Mouse (Mus musculus): ENCODE measurements around the gene Exoc3l4. TPM values are rescaled to one million over a fixed set of nuclear protein-coding genes. Genes with fewer than 3 reads are reported as not detected.

Exoc3l4 gene
- polyA plus RNA-seq, 1 experiment from 2014 or later = 18.2 TPM

DNA sequence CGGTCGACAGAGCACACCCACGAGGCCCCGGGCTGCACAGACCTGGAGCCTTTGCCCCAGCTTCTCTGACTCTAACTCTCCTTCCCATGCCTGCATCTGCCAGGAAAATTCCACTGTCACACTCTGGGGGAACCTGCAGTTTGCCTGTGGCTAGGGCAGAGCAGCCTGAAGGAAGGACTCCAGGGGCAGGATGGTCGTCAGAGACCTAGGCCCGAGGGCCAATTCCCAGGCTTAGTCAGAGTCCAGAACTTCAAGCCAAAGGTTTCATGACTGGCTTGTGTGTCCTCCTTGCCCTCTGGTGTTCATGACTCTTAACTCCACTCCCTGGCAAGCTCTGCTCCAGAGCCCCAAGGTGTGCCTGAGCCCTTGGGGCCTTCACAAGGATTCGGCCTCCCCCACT lies 51.4 kb downstream of the Exoc3l4 start:
- Histone ChIP-seq H3K4me2 (no peak overlapping the region), H3K27ac (no peak overlapping the region), H3K9ac (no peak overlapping the region), H3K4me3 (no peak overlapping the region), H3K9me3 (replicated peaks) (no peaks in the 10 kb centered on the region), H3K36me3 (no peaks in the 10 kb centered on the region), H3K27me3 (replicated peaks) (peaks cover 52% of the 10 kb centered on the region), H3K4me1 (0 out of 2 replicates have a peak, but pooled peaks cover 3% of the 10 kb centered on the region)
- 67% methylated on average over 7 of the region's 7 CpGs for WGBS (ENCODE audit: insufficient replicate concordance)
- ATAC-seq = no peak

GRCm38 (mm10) chr12:111469507-111469906 lies 52.7 kb downstream of the Exoc3l4 start:
- H3K4me1 ChIP-seq = 0 out of 2 replicates have a peak, but pooled peaks cover 3% of the 10 kb centered on the region
- no peaks in the 10 kb centered on the region for H3K9me3 ChIP-seq (replicated peaks)
- ATAC-seq = peak; percentile 64; the same call in 1 of the 2 replicates
- no peak overlapping the region for H3K4me2 ChIP-seq
- 4% methylated on average over 8 of the region's 8 CpGs for WGBS (ENCODE audit: insufficient replicate concordance)
- no peak overlapping the region for H3K4me3 ChIP-seq
- peaks cover 57% of the 10 kb centered on the region for H3K27me3 ChIP-seq (replicated peaks)
- H3K36me3 ChIP-seq = no peaks in the 10 kb centered on the region
- H3K27ac ChIP-seq = no peak overlapping the region
- H3K9ac ChIP-seq = no peak overlapping the region

- Histone ChIP-seq H3K36me3 (no peaks in the 10 kb centered on the region), H3K4me2 (no peak overlapping the region), H3K9ac (no peak overlapping the region), H3K4me1 (0 out of 2 replicates have a peak, but pooled peaks cover 3% of the 10 kb centered on the region), H3K9me3 (replicated peaks) (no peaks in the 10 kb centered on the region), H3K27ac (no peak overlapping the region), H3K27me3 (replicated peaks) (peaks cover 49% of the 10 kb centered on the region), H3K4me3 (no peak overlapping the region)
- WGBS (ENCODE audit: insufficient replicate concordance) = 41% methylated on average over 1 of the region's 1 CpGs
- no peak for ATAC-seq
Measured at GRCm38 (mm10) chr12:111471119-111471518, 54.3 kb downstream of the Exoc3l4 start.

DNA sequence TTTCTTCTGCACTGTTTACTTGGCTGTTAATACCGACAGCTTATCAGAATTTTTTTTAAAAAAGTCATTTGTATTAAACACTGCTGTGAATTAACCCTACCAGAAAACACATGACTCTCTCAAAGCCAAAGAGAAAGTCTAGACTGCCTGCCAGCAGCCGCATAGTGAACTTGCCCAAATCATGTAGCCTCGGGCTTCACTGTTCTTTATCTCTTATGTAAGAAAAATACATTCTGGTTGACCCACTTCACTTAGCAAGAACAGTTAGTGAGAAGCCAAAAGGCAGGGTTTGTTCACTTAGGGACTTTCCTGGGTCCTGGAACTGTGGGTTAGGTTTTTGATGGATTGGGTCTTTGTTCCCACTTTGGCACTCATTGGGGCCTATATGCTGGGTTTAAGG lies 54.9 kb downstream of the Exoc3l4 start:
- ATAC-seq = no peak
- no peaks in the 10 kb centered on the region for H3K9me3 ChIP-seq (replicated peaks)
- peaks cover 52% of the 10 kb centered on the region for H3K27me3 ChIP-seq (replicated peaks)
- 61% methylated on average over 3 of the region's 3 CpGs for WGBS (ENCODE audit: insufficient replicate concordance)
- H3K4me3 ChIP-seq = no peak overlapping the region
- 0 out of 2 replicates have a peak, but pooled peaks cover 3% of the 10 kb centered on the region for H3K4me1 ChIP-seq
- H3K9ac ChIP-seq = no peak overlapping the region
- H3K4me2 ChIP-seq = no peak overlapping the region
- no peak overlapping the region for H3K27ac ChIP-seq
- H3K36me3 ChIP-seq = no peaks in the 10 kb centered on the region

DNA sequence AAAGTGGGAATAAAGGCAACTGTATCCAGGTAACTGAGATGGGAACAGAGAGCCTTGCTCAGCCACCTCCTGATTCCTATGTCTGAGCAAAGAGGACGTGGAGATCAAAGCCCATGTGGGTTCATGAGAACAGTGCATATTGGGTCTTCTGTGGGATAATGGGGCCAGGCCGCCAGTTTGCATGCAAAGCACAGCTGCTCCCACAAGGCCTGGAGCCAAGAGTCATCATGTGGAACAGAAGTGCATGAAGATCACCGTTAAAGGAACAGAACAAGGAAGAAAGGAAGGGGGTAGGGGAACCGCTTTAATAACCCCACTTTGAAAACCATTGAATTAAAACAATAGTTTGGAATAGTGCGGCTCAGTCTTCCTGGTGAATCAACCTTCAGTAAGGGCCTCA lies 56.1 kb downstream of the Exoc3l4 start:
- H3K27me3 ChIP-seq (replicated peaks) = peaks cover 58% of the 10 kb centered on the region

DNA sequence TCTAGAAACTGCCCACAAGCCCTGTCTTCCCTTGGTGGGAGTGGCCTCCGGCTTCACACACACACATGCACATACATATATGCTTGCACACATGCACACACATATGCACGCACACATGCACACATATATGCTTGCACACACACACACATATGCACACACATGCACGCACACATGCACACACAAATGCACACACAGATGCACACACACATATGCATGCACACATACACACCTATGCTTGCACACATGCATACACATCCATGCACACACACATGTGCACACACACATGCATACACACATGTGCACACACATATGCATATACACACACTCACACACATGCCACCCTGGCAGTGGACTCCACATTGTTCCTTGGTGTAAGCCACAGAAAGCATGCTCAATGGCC lies 57.6 kb downstream of the Exoc3l4 start:
- WGBS (ENCODE audit: insufficient replicate concordance) = 74% methylated on average over 3 of the region's 3 CpGs
- ATAC-seq = no peak
- H3K36me3 ChIP-seq = no peaks in the 10 kb centered on the region
- H3K9ac ChIP-seq = no peak overlapping the region
- peaks cover 55% of the 10 kb centered on the region for H3K27me3 ChIP-seq (replicated peaks)
- 0 out of 2 replicates have a peak, but pooled peaks cover under 1% of the 10 kb centered on the region for H3K4me1 ChIP-seq
- H3K4me2 ChIP-seq = no peak overlapping the region
- H3K4me3 ChIP-seq = no peak overlapping the region
- H3K27ac ChIP-seq = no peak overlapping the region
- H3K9me3 ChIP-seq (replicated peaks) = no peaks in the 10 kb centered on the region

More for the DNA sequence above, 56.1 kb downstream of the Exoc3l4 start:
- no peak overlapping the region for H3K9ac ChIP-seq
- H3K27ac ChIP-seq = no peak overlapping the region
- no peak overlapping the region for H3K4me3 ChIP-seq
- H3K9me3 ChIP-seq (replicated peaks) = no peaks in the 10 kb centered on the region
- WGBS (ENCODE audit: insufficient replicate concordance) = 61% methylated on average over 5 of the region's 5 CpGs
- no peaks in the 10 kb centered on the region for H3K36me3 ChIP-seq
- no peak overlapping the region for H3K4me2 ChIP-seq
- no peak for ATAC-seq
- H3K4me1 ChIP-seq = 0 out of 2 replicates have a peak, but pooled peaks cover 3% of the 10 kb centered on the region

GRCm38 (mm10) chr12:111474893-111475643 lies 58.3 kb downstream of the Exoc3l4 start:
- H3K4me1 ChIP-seq = no peaks in the 10 kb centered on the region
- ATAC-seq = no peak
- no peak overlapping the region for H3K4me2 ChIP-seq
- H3K4me3 ChIP-seq = no peak overlapping the region
- H3K9ac ChIP-seq = no peak overlapping the region
- H3K9me3 ChIP-seq (replicated peaks) = no peaks in the 10 kb centered on the region
- H3K36me3 ChIP-seq = no peaks in the 10 kb centered on the region
- 47% methylated on average over 8 of the region's 8 CpGs for WGBS (ENCODE audit: insufficient replicate concordance)
- H3K27ac ChIP-seq = no peak overlapping the region
- H3K27me3 ChIP-seq (replicated peaks) = peaks cover 56% of the 10 kb centered on the region

GRCm38 (mm10) chr12:111478924-111479323 lies 62.1 kb downstream of the Exoc3l4 start:
- H3K27ac ChIP-seq = no peak overlapping the region
- H3K4me1 ChIP-seq = no peaks in the 10 kb centered on the region
- H3K27me3 ChIP-seq (replicated peaks) = peaks cover 73% of the 10 kb centered on the region
- H3K4me2 ChIP-seq = no peak overlapping the region
- H3K4me3 ChIP-seq = no peak overlapping the region
- H3K36me3 ChIP-seq = no peaks in the 10 kb centered on the region
- H3K9me3 ChIP-seq (replicated peaks) = no peaks in the 10 kb centered on the region
- WGBS (ENCODE audit: insufficient replicate concordance) = 61% methylated on average over 5 of the region's 5 CpGs
- no peak overlapping the region for H3K9ac ChIP-seq
- no peak for ATAC-seq

GRCm38 (mm10) chr12:111479917-111480316 lies 63.1 kb downstream of the Exoc3l4 start:
- Histone ChIP-seq H3K4me3 (no peak overlapping the region), H3K4me1 (no peaks in the 10 kb centered on the region), H3K27ac (no peak overlapping the region), H3K27me3 (replicated peaks) (peaks cover 78% of the 10 kb centered on the region), H3K4me2 (no peak overlapping the region), H3K9ac (no peak overlapping the region), H3K9me3 (replicated peaks) (no peaks in the 10 kb centered on the region), H3K36me3 (no peaks in the 10 kb centered on the region)
- ATAC-seq = no peak
- 55% methylated on average over 2 of the region's 2 CpGs for WGBS (ENCODE audit: insufficient replicate concordance)

Other genes starting within 250 kb of the Exoc3l4 start
- not detected in 2 replicates for gene 4930595D18Rik, start 232.5 kb upstream of the Exoc3l4 start, polyA plus RNA-seq (2016; fragmentation: Nextera tagmentation; extraction: Ambion mirVana)
- gene Amn, start 145.9 kb upstream of the Exoc3l4 start, polyA plus RNA-seq (2016; fragmentation: Nextera tagmentation; extraction: Ambion mirVana) = 2.0 and 2.2 TPM in 2 replicates
- 13.0 and 15.1 TPM in 2 replicates for gene Cdc42bpb, start 39.3 kb upstream of the Exoc3l4 start, polyA plus RNA-seq (2016; fragmentation: Nextera tagmentation; extraction: Ambion mirVana)
- gene Lbhd2, start 10.2 kb upstream of the Exoc3l4 start, polyA plus RNA-seq (2016; fragmentation: Nextera tagmentation; extraction: Ambion mirVana) = 0.28 TPM in 1 of 2 replicates, not detected in the other
- 88.6 and 94.9 TPM in 2 replicates for gene Tnfaip2, start 25.5 kb downstream of the Exoc3l4 start, polyA plus RNA-seq (2016; fragmentation: Nextera tagmentation; extraction: Ambion mirVana)
- gene Gm266, start 68.8 kb downstream of the Exoc3l4 start, polyA plus RNA-seq (2016; fragmentation: Nextera tagmentation; extraction: Ambion mirVana) = 1.8 and 2.4 TPM in 2 replicates
- 664 and 670 TPM in 2 replicates for gene Eif5, start 121.0 kb downstream of the Exoc3l4 start, polyA plus RNA-seq (2016; fragmentation: Nextera tagmentation; extraction: Ambion mirVana)
- gene Mark3, start 157.5 kb downstream of the Exoc3l4 start, polyA plus RNA-seq (2016; fragmentation: Nextera tagmentation; extraction: Ambion mirVana) = 32.9 and 35.2 TPM in 2 replicates